Mouse (Mus musculus): ENCODE measurements around the gene Mri1.

GRCm38 (mm10) chr8:84200652-84201544, 56.2 kb downstream of the Mri1 start:
- peak; percentile 40; the same call in 1 of the 2 replicates for TF ChIP-seq POLR2A (IDR thresholded peaks at IDR 0.05; ENCODE audit: borderline replicate concordance, low read depth, low read length)
- TF ChIP-seq CTCF (IDR thresholded peaks at IDR 0.05; ENCODE audit: low read depth, low read length) = no peak

Measured in bone marrow macrophage, adult 2 months (primary cell).